ENCODE assay signal across 9 mouse cellular contexts in the genomic region with DNA sequence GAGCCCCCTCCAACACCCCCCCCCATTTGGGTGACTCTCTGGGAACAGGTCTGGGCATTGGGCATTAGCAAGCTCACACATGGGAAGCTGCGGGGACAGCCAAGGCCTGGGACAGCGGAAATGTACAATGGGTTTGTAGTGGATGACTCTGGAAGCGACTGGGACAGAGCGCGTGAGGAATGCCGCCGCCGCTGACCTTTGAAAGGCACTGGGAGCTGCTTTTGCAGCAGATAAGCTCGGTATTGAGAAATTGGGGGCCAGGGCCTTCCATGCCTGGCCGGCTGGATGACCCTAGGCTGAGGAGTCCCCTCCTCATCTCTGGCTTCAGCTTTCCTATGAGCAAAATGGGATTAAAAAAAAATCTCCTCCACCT. TPM values are rescaled to one million over a fixed set of nuclear protein-coding genes. Genes with fewer than 3 reads are reported as not detected.
A peak's percentile ranks its signal among the peaks of the same experiment; 100 is the strongest.
DNase-seq lines count a peak whose midpoint lies in the region; ATAC-seq and TF ChIP-seq lines count a peak whose summit lies in the region.
"Had no signal": no experiment of that assay in that cellular context is flagged by ENCODE, and none has a peak within 500 bp of the region (broad histone marks: within the 10 kb centered on the region; RNA-seq: fewer than 3 reads in every experiment).

No protein-coding gene starts in this region.

- DNase-seq in forebrain, embryonic 10.5 days (ENCODE audit: extremely low spot score, low spot score) = no peak
- DNase-seq in 3134 (ENCODE audit: extremely low read depth, insufficient read length, low spot score) (peak; percentile 67), MN1 (ENCODE audit: low spot score) (no peak)
- DNase-seq in limb, embryonic 14.5 days (ENCODE audit: low spot score) = no peak
- no peak for DNase-seq in cerebellum, adult 9-10 months

- no peaks in the 10 kb centered on the region for H3K9me3 ChIP-seq in forebrain, embryonic 10.5 days
- no peaks in the 10 kb centered on the region for H3K9me3 ChIP-seq in forebrain, embryonic 16.5 days (ENCODE audit: control insufficient read depth, low read length)
- no peaks in the 10 kb centered on the region for H3K9me3 ChIP-seq in embryonic facial prominence, embryonic 15.5 days (replicated peaks)
- no peaks in the 10 kb centered on the region for H3K9me3 ChIP-seq in limb, embryonic 14.5 days (ENCODE audit: control insufficient read depth, low read length)

- whole genome bisulfite sequencing in forebrain, embryonic 10.5 days = 38% methylated on average over 10 of the region's 10 CpGs
- WGBS in forebrain, embryonic 16.5 days = 39% methylated on average over 10 of the region's 10 CpGs
- 49% methylated on average over 10 of the region's 10 CpGs for WGBS in embryonic facial prominence, embryonic 15.5 days
- WGBS in limb, embryonic 14.5 days = 70% methylated on average over 10 of the region's 10 CpGs

- H3K4me2 ChIP-seq in forebrain, embryonic 16.5 days (ENCODE audit: low read length) = no peak overlapping the region
- no peak overlapping the region for H3K4me2 ChIP-seq in embryonic facial prominence, embryonic 15.5 days (replicated peaks)
- H3K4me2 ChIP-seq in limb, embryonic 14.5 days (replicated peaks; ENCODE audit: low read depth, low read length, severe bottlenecking) = no peak overlapping the region

- peaks cover 14% of the 10 kb centered on the region; the same call in 1 of the 2 replicates for H3K27me3 ChIP-seq in forebrain, embryonic 10.5 days (ENCODE audit: poor library complexity, severe bottlenecking)
- no peaks in the 10 kb centered on the region for H3K27me3 ChIP-seq in forebrain, embryonic 16.5 days (replicated peaks; ENCODE audit: control insufficient read depth, insufficient read depth, low read length)
- H3K27me3 ChIP-seq in embryonic facial prominence, embryonic 15.5 days = no peaks in the 10 kb centered on the region
- H3K27me3 ChIP-seq in limb, embryonic 14.5 days (ENCODE audit: control insufficient read depth, insufficient read depth, low read length) = no peaks in the 10 kb centered on the region

- peaks cover 19% of the 10 kb centered on the region for H3K36me3 ChIP-seq in forebrain, embryonic 10.5 days (replicated peaks)
- no peaks in the 10 kb centered on the region for H3K36me3 ChIP-seq in forebrain, embryonic 16.5 days (ENCODE audit: control insufficient read depth, insufficient read depth)
- H3K36me3 ChIP-seq in embryonic facial prominence, embryonic 15.5 days = no peaks in the 10 kb centered on the region
- peaks cover 4% of the 10 kb centered on the region; the same call in 1 of the 2 replicates for H3K36me3 ChIP-seq in limb, embryonic 14.5 days (ENCODE audit: control insufficient read depth, insufficient read depth, low read length)

- peaks cover 81% of the 10 kb centered on the region for H3K4me1 ChIP-seq in forebrain, embryonic 10.5 days
- peaks cover 6% of the 10 kb centered on the region for H3K4me1 ChIP-seq in forebrain, embryonic 16.5 days (replicated peaks; ENCODE audit: control insufficient read depth, insufficient read depth, low read length)
- peaks cover 58% of the 10 kb centered on the region for H3K4me1 ChIP-seq in embryonic facial prominence, embryonic 15.5 days
- H3K4me1 ChIP-seq in limb, embryonic 14.5 days (ENCODE audit: control insufficient read depth, insufficient read depth, low read length) = peaks cover 28% of the 10 kb centered on the region

- H3K4me3 ChIP-seq in forebrain, embryonic 10.5 days = peak overlapping the region; percentile 26
- no peak overlapping the region for H3K4me3 ChIP-seq in forebrain, embryonic 16.5 days (replicated peaks; ENCODE audit: low read length)
- H3K4me3 ChIP-seq in embryonic facial prominence, embryonic 15.5 days (replicated peaks) = no peak overlapping the region
- H3K4me3 ChIP-seq in limb, embryonic 14.5 days (replicated peaks; ENCODE audit: low read length) = no peak overlapping the region

- no peak for ATAC-seq in forebrain, embryonic 16.5 days
- ATAC-seq in embryonic facial prominence, embryonic 15.5 days (ENCODE audit: insufficient number of reproducible peaks, low FRiP score, low TSS enrichment, low read depth) = no peak
- ATAC-seq in limb, embryonic 14.5 days (ENCODE audit: low FRiP score, low read depth) = no peak; the same call in 1 of the 2 replicates
- no peak for ATAC-seq in granulocyte monocyte progenitor cell, adult 5-6 weeks (replicated peaks; ENCODE audit: poor library complexity, severe bottlenecking)

- H3K27ac ChIP-seq in forebrain, embryonic 10.5 days = peak overlapping the region; percentile 84
- H3K27ac ChIP-seq in forebrain, embryonic 16.5 days (ENCODE audit: low read length) = no peak overlapping the region
- H3K27ac ChIP-seq in embryonic facial prominence, embryonic 15.5 days (replicated peaks) = peak overlapping the region; percentile 51; the same call in 1 of the 2 replicates
- H3K27ac ChIP-seq in limb, embryonic 14.5 days (replicated peaks; ENCODE audit: low read depth, low read length) = peak overlapping the region; percentile 27

- TF ChIP-seq POLR2A in limb, embryonic 14.5 days (IDR thresholded peaks at IDR 0.05; ENCODE audit: borderline replicate concordance, extremely low read depth, insufficient read depth, insufficient read length) = no peak

- no peak overlapping the region for H3K9ac ChIP-seq in forebrain, embryonic 16.5 days (replicated peaks; ENCODE audit: low read depth, low read length)
- H3K9ac ChIP-seq in embryonic facial prominence, embryonic 15.5 days = no peak overlapping the region
- no peak overlapping the region; the same call in 1 of the 2 replicates for H3K9ac ChIP-seq in limb, embryonic 14.5 days (ENCODE audit: low read depth, low read length, severe bottlenecking)

RNA-seq across cellular contexts. Expression of gene Epha2, which starts 8.7 kb away (rescaled TPM):
- 3.3 and 3.7 TPM in 2 replicates for polyA plus RNA-seq in forebrain, embryonic 10.5 days (2016; fragmentation: Nextera tagmentation; extraction: Ambion mirVana)
- 0.92 and 1.5 TPM in 2 replicates for polyA plus RNA-seq in forebrain, embryonic 16.5 days (2015; fragmentation: Nextera tagmentation; extraction: Ambion mirVana)
- polyA plus RNA-seq in embryonic facial prominence, embryonic 15.5 days (2015; fragmentation: Nextera tagmentation; extraction: Ambion mirVana) = 7.4 and 7.6 TPM in 2 replicates
- polyA plus RNA-seq in limb, embryonic 14.5 days (2012; rRNA removed) = 9.4 and 13.1 TPM in 2 replicates
- 2.2 and 2.4 TPM in 2 replicates for polyA plus RNA-seq in limb, embryonic 14.5 days (2014; fragmentation: Nextera tagmentation; extraction: Ambion mirVana)
- 0.88 TPM in 1 of 2 replicates, not detected in the other for total RNA-seq in granulocyte monocyte progenitor cell, adult 5-6 weeks (2014; fragmentation: Nextera tagmentation)
- 0.10 TPM in 1 of 2 replicates, not detected in the other for total RNA-seq in granulocyte monocyte progenitor cell, adult 5-6 weeks (2017)

RNA-seq across cellular contexts. Expression of gene Fam131c, which starts 58.3 kb away (rescaled TPM):
- polyA plus RNA-seq in forebrain, embryonic 10.5 days (2016; fragmentation: Nextera tagmentation; extraction: Ambion mirVana) = 0.55 and 0.63 TPM in 2 replicates
- 11.6 and 19.8 TPM in 2 replicates for polyA plus RNA-seq in forebrain, embryonic 16.5 days (2015; fragmentation: Nextera tagmentation; extraction: Ambion mirVana)
- 3.6 and 4.3 TPM in 2 replicates for polyA plus RNA-seq in embryonic facial prominence, embryonic 15.5 days (2015; fragmentation: Nextera tagmentation; extraction: Ambion mirVana)
- polyA plus RNA-seq in limb, embryonic 14.5 days (2012; rRNA removed) = 1.2 and 1.8 TPM in 2 replicates
- 1.5 and 1.6 TPM in 2 replicates for polyA plus RNA-seq in limb, embryonic 14.5 days (2014; fragmentation: Nextera tagmentation; extraction: Ambion mirVana)
- not detected in 2 replicates for total RNA-seq in granulocyte monocyte progenitor cell, adult 5-6 weeks (2014; fragmentation: Nextera tagmentation)
- not detected in 2 replicates for total RNA-seq in granulocyte monocyte progenitor cell, adult 5-6 weeks (2017)
- total RNA-seq: neutrophil, adult 5-6 weeks had no signal
